Mouse (Mus musculus) right cerebral cortex, postnatal 10 days (tissue): ENCODE measurements at regions not wholly inside any gene's neighbourhood (a gene's known extent, or its start where the extent isn't known, plus 50 kb on each side); places are given as distances from the start of the nearest gene placed in this dataset.
A peak's percentile ranks its signal among the peaks of the same experiment; 100 is the strongest.
"Not testable (repeated sequence)": the region's sequence is repeated elsewhere in the genome, so short reads cannot be mapped to it uniquely, and the experiment has no call there.

ENCODE experiments used
- DNase-seq, 2 experiments: peaks; one replicate each; pipeline ENCODE4 v3.0.0; 2021; ENCODE audit warnings: low spot score in 2 of 2

DNA sequence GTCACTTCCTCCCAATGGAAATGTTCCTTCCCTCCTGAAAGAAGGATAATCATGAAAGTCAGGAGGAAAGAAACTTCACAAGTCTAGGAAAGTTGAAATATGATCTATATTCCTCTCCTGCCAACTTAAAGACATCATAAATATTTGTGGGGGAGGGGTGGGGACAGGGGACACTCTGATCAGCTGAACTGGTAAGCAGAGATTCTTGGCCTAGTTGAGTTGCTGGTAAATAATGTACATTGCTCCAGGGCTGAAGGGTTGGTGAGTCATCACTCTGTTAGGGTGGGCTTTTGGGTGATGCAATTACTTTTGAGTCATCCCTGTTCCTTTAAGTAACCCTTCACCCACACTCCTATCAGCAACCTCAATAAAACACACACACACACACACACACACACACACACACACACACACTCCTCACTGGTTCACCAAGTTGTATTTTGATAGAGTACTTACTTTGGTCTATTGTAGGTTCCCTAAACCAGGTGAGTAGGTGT lies 56.0 kb downstream of the Ccdc71l start:
- DNase-seq = no peak

DNA sequence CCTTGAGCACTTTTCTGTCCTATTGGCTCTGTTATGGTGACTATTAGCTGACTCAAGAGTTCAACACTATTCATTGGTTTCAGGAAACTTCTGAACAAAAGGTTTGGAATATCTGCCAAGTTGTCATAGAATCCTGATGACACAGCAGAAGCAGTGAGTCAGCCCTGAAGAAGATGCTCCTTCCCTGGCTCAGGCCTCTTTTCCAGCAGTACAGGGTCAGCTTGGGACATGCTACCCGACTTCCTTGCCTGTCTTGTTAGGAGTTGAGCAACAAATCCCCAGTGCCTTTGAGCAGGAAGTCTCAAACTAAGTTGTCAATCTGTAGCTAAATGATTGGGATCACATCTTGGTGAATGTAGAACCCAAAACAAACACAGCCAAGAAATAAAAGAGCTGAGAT lies 56.6 kb downstream of the Ccdc71l start:
- no peak for DNase-seq

DNA sequence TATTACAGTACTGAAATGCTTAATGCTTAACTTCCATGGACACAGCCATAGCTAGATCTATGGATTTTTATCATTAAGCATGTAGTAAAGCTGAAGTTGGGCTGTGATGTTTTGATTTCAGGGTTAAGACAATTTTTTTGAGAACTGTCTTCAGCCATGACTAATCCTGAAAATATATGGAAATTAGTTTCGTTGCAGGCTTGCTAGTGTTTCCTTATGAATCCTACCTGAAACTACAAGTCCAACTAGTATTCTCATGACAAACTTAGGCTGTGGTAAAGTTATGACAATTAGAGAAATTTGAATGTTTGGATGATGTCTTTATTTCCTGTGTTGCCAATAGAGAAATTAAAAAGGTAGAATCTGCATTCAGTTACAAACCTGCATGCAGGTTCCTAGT lies 59.7 kb downstream of the Ccdc71l start:
- DNase-seq = no peak

DNA sequence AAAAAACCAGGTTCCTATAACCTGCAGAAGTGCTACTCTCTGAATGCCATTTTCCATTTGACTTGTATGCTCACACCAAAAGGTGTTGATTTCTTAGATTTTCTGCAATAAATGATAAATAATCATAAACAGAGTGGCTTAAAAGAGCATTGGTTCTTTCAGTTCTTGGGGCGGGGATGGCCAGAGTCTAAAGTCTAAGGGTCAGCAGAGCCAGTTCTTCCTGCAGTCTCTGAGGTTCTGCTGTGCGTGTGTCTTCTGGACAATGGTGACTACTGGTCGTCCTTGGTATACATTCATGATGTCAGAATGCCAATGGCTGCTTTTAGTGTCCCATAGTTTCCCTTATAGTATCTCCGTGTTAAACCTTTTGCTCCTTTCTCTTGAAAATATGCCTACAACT lies 66.3 kb downstream of the Ccdc71l start:
- no peak for DNase-seq

- DNase-seq = no peak
These were observed 67.4 kb downstream of the Ccdc71l start for GRCm38 (mm10) chr12:32445874-32446273.

- no peak for DNase-seq
These were observed 70.9 kb downstream of the Ccdc71l start for GRCm38 (mm10) chr12:32449373-32449772.

DNA sequence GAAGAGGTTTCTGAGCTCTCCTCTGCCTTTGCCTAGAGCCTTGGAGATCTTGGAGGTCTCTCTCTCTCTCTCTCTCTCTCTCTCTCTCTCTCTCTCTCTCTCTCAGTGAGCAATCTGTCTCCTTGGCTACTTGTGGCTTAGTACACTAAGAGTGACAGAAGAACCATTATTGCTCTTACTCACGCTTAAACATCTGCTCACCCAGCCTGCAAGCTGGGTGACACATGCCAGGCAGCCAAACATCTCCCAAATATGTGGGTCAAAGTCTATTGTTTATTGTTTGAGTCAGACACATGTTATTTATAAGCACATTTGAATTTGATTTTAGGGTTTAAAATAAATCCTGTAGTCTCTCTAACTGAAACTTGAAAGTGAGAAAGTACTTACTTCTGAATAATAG lies 72.7 kb downstream of the Ccdc71l start:
- DNase-seq = no peak

DNA sequence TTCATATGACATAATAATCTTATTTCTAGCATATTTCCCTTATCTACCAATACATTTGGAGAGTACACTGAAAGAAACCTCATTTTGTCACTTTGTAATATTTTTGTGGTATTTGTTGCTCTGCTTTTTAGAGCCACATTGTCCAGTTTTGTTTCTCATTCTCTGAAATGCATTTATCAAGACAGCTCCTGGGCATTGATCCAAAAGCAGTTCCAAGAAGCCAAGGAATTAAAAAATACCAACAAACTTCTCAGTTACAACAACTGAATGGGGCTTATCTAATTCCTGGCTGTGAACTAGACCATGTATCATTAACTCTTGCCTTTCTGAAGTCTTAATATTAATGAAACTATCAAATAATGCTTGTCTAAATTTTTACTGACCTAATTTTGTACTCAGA lies 76.3 kb downstream of the Ccdc71l start:
- no peak for DNase-seq

DNA sequence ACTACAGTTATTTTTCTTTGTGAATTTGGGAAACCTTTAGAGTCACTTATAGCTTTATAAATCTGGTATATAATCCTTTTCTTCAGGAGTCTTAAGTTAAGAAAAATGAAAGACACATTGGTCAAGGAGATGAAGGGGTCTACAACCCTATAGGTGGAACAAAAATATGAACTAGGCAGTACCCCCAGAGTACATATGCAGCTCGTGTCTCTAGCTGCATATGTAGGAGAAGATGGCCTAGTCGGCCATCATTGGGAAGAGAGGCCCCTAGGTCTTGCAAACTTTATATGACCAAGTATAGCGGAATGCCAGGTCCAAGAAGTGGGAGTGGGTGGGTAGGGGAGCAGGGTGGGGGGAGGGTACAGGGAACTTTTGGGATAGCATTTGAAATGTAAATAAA lies 76.7 kb downstream of the Ccdc71l start:
- not testable (repeated sequence) for DNase-seq

- DNase-seq = no peak
These were observed 77.4 kb downstream of the Ccdc71l start for GRCm38 (mm10) chr12:32455913-32456312.

DNA sequence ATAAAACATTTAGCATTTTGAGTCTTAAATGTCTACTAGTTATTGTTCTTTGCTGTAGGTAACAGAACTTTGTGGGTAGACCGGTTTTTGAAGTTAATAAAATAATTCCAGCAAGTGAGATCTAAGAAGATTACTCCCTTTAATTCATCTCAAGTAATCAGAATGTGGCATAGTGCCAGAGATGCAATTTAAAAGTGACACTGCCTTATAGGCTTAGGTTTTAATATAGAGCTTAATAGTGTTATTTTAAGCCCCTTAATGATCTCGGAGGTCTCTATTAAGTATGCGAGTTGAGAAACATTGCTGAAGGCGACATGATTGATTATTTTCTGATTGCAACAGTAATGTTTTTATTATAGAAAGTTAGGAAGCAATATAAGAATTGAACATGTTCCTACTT lies 78.3 kb downstream of the Ccdc71l start:
- no peak for DNase-seq

GRCm38 (mm10) chr12:32458386-32458785 lies 79.9 kb downstream of the Ccdc71l start:
- no peak for DNase-seq

- DNase-seq = no peak
These were observed 82.0 kb downstream of the Ccdc71l start for GRCm38 (mm10) chr12:32460330-32460998.

DNA sequence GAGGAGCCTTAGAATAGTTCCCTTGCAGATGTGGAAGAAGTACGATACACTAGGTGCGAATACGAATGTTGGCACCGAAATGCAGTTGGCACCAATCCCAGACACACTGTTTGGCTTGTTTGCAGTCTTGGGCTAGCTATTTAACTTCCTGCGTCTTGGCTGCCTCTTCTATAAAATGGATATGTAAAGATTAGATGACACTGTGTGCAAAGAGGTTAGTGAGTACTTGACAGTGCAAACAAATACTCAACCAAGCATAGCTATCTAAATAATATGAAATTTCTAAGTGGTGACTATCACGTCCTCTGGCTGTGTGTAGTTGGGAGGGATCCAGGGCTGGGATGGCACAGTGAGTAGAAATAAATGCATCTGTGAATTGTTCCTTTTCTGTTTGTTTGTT lies 86.9 kb downstream of the Ccdc71l start:
- peak; percentile 48 to 63 for DNase-seq

GRCm38 (mm10) chr12:32469863-32470262 lies 91.4 kb downstream of the Ccdc71l start:
- DNase-seq = no peak

- no peak for DNase-seq
These were observed 100.9 kb downstream of the Ccdc71l start for GRCm38 (mm10) chr12:32479451-32479850.

DNA sequence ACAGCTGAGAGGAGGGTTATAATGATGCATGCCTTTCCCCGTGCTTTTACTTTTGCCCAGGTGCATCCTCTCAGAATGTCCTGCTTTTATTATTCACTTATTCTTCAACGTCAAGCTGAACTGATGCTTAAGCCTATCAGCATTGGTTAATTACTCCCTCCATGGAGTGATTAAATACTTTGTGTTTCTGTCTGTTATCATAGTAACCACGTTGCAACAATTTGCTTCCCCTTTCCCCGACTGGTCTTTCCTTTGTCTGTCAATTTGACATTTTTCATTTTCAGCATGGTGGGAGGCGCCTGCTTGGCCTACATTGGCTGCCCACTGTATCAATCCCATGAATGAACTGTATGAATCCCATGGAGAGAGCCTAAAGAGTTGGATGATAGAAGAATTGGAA lies 101.8 kb downstream of the Ccdc71l start:
- no peak for DNase-seq

DNA sequence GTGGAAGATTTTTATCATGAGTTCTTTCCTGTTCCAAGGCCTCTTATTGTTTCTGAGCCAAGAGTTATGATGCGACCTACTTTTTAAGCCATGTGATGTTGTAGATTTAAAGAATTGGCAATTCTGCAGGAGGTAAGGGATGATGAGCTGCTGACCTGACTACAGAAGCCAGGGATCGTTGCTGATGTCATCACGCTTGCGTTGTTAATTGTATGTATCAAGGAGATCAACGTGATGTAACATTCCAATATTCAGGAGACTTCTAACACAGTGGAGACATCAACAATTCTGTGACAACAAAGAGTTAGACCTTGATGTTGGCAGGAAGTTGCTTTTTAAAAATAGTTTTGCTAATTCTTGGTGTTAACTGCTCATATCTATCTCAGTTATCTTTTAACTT lies 102.5 kb downstream of the Ccdc71l start:
- no peak for DNase-seq

GRCm38 (mm10) chr12:32482343-32482742 lies 103.8 kb downstream of the Ccdc71l start:
- no peak for DNase-seq

- no peak for DNase-seq
These were observed 104.3 kb downstream of the Ccdc71l start for GRCm38 (mm10) chr12:32482777-32483176.

DNA sequence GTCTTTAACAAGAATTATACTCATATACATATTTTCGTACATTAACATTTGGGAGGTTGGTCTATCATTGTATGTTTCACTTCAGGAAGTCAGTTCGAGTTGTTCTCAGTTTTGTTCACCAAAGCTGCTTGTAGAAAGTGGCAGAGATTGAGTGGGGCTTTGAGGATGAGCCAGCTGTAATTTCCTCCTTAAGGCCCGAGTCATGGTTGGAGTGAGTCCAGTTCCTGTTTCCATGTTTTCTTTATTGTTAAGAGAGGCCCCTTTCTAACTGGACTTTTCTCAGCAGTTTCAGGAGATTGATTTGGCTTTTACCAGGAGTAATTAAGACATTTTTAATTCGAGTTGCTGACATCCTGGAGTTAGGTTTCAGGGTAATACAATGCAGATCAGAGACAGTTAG lies 107.7 kb downstream of the Ccdc71l start:
- no peak for DNase-seq

DNA sequence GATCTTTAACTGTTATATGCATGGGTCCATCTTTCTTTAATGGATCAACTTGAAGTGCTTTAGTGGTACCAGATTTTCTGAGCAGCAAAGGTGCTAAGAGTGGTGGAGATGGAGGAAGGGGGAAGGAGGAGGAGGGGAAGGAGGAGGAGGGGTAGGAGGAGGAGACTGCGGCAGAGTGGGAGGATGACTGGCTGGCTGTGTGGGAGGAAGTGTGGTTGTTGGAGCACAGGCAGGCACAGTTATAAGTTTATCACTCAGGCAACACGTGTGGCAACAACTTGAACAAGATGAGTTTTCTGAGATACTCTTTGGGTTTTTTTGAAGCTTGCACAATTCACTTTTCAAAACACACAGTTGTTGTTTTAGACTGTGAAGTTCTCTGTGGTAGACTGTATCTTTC lies 108.2 kb downstream of the Ccdc71l start:
- DNase-seq = no peak

DNA sequence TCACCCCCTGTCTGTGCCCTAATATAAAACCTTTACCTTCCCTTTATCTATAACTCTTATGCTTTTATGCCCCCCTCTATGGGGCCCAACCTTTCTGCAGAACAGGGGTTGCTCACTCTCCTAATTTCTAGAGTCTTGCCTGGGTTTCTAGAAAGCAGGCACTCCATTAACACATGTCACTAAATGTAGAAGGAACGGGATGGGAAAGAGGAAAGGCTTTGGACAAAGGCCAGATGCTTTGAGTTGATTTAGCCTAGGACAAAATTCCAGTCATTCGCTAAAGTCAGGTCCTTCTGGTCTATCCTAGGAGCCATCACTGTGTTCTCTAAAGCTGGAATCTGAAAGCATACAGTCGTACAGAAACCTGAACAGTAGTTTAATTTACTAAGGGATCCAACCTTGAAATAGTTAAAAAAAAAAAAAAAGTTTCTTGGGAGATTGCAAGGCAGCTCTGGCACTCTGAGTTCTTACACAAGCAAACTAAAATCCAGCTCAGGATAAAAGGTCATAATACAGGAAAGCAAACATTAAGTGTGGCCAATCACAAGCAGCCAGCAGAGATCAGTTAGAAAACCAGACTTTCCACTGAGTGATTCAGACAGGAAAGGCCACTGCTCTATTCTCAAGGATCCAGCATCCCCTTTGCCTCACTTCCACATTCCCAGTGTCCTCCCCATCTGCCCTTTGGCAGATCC lies 109.5 kb downstream of the Ccdc71l start:
- no peak for DNase-seq

GRCm38 (mm10) chr12:32488578-32488892 lies 110.0 kb downstream of the Ccdc71l start:
- no peak for DNase-seq
